Mouse (Mus musculus): ENCODE measurements around the gene Rnf223. TPM values are rescaled to one million over a fixed set of nuclear protein-coding genes. Genes with fewer than 3 reads are reported as not detected.

Gene Rnf223
- not detected for total RNA-seq (2021)
- long read RNA-seq, experiment 1 = 0 reads
- long read RNA-seq, experiment 2 = 0 reads

- Histone ChIP-seq H3K4me3 (no peak within 1 kb of the TSS), H3K27ac (no peak within 1 kb of the TSS)
- TF ChIP-seq CTCF (IDR thresholded peaks at IDR 0.05) = no peak
- intact Hi-C loops (cut with DNase I) = no loop called here
- no peak for DNase-seq
These were observed at the start of gene Rnf223 for GRCm38 (mm10) chr4:156130436-156130835. TSS of gene Rnf223 (plus strand) at chr4:156130513.

- Histone ChIP-seq H3K27ac (no peak overlapping the region), H3K4me3 (no peak overlapping the region)
- intact Hi-C loops (cut with DNase I) = no loop called here
- no peak for TF ChIP-seq CTCF (IDR thresholded peaks at IDR 0.05)
- no peak for DNase-seq
These were observed 47.6 kb upstream of the Rnf223 start for GRCm38 (mm10) chr4:156082621-156083234.

GRCm38 (mm10) chr4:156083348-156083747 lies 47.0 kb upstream of the Rnf223 start:
- intact Hi-C loops (cut with DNase I) = no loop called here
- Histone ChIP-seq H3K4me3 (no peak overlapping the region), H3K27ac (no peak overlapping the region)
- TF ChIP-seq CTCF (IDR thresholded peaks at IDR 0.05) = no peak
- no peak for DNase-seq

GRCm38 (mm10) chr4:156084096-156084879 lies 46.0 kb upstream of the Rnf223 start:
- H3K27ac ChIP-seq = no peak overlapping the region
- TF ChIP-seq CTCF (IDR thresholded peaks at IDR 0.05) = no peak
- DNase-seq = no peak

GRCm38 (mm10) chr4:156085256-156085655 lies 45.1 kb upstream of the Rnf223 start:
- intact Hi-C loops (cut with DNase I) = no loop called here
- no peak for TF ChIP-seq CTCF (IDR thresholded peaks at IDR 0.05)
- Histone ChIP-seq H3K27ac (no peak overlapping the region), H3K4me3 (no peak overlapping the region)
- DNase-seq = no peak

More at GRCm38 (mm10) chr4:156084096-156084879, 46.0 kb upstream of the Rnf223 start:
- intact Hi-C loops (cut with DNase I) = no loop called here
- no peak overlapping the region for H3K4me3 ChIP-seq

GRCm38 (mm10) chr4:156087398-156088087 lies 42.8 kb upstream of the Rnf223 start:
- intact Hi-C loops (cut with DNase I) = no loop called here
- DNase-seq = no peak

GRCm38 (mm10) chr4:156091236-156091635 lies 39.1 kb upstream of the Rnf223 start:
- intact Hi-C loops (cut with DNase I) = no loop called here
- Histone ChIP-seq H3K27ac (no peak overlapping the region), H3K4me3 (no peak overlapping the region)
- TF ChIP-seq CTCF (IDR thresholded peaks at IDR 0.05) = no peak
- DNase-seq = no peak

More at GRCm38 (mm10) chr4:156087398-156088087, 42.8 kb upstream of the Rnf223 start:
- no peak overlapping the region for H3K4me3 ChIP-seq
- no peak for TF ChIP-seq CTCF (IDR thresholded peaks at IDR 0.05)
- no peak overlapping the region for H3K27ac ChIP-seq

GRCm38 (mm10) chr4:156092765-156093164 lies 37.5 kb upstream of the Rnf223 start:
- no peak overlapping the region for H3K4me3 ChIP-seq
- intact Hi-C loops (cut with DNase I) = no loop called here
- no peak for DNase-seq
- no peak overlapping the region for H3K27ac ChIP-seq
- TF ChIP-seq CTCF (IDR thresholded peaks at IDR 0.05) = no peak

- no peak overlapping the region for H3K27ac ChIP-seq
- intact Hi-C loops (cut with DNase I) = no loop called here
- no peak overlapping the region for H3K4me3 ChIP-seq
- no peak for TF ChIP-seq CTCF (IDR thresholded peaks at IDR 0.05)
- no peak for DNase-seq
These were observed 36.6 kb upstream of the Rnf223 start for GRCm38 (mm10) chr4:156093758-156094157.

GRCm38 (mm10) chr4:156096191-156096590 lies 34.1 kb upstream of the Rnf223 start:
- TF ChIP-seq CTCF (IDR thresholded peaks at IDR 0.05) = no peak
- Histone ChIP-seq H3K4me3 (no peak overlapping the region), H3K27ac (no peak overlapping the region)
- intact Hi-C loops (cut with DNase I) = no loop called here
- DNase-seq = no peak

GRCm38 (mm10) chr4:156097770-156098366 lies 32.4 kb upstream of the Rnf223 start:
- intact Hi-C loops (cut with DNase I) = no loop called here
- no peak for DNase-seq
- Histone ChIP-seq H3K27ac (no peak overlapping the region), H3K4me3 (no peak overlapping the region)
- TF ChIP-seq CTCF (IDR thresholded peaks at IDR 0.05) = no peak

- no peak overlapping the region for H3K27ac ChIP-seq
- no peak for DNase-seq
- intact Hi-C loops (cut with DNase I) = no loop called here
- H3K4me3 ChIP-seq = no peak overlapping the region
- no peak for TF ChIP-seq CTCF (IDR thresholded peaks at IDR 0.05)
These were observed 30.9 kb upstream of the Rnf223 start for GRCm38 (mm10) chr4:156099427-156099826.
